Mouse (Mus musculus) stomach, postnatal 0 days (tissue): ENCODE measurements around the gene Ces2c. TPM values are rescaled to one million over a fixed set of nuclear protein-coding genes. Genes with fewer than 3 reads are reported as not detected.

Experiments used
- ATAC-seq: fragments of 200-750 bp; cut with Nextera tagmentation; 2 replicates; pipeline ENCODE4 v1.8.0; 2017; ENCODE audit not compliant: low FRiP score, low TSS enrichment
- DNase-seq: peaks from one replicate; pipeline ENCODE4 v3.0.0-alpha.2; 2016; ENCODE audit warnings: low spot score
- H3K27ac ChIP-seq: fragments of 300-500 bp; sonication (generic); replicated peaks from 2 replicates; pipeline ENCODE4 v1.5.1; 2014; ENCODE audit warnings: mild to moderate bottlenecking, control low read depth
- H3K27me3 ChIP-seq: fragments of 300-500 bp; sonication (generic); 2 replicates; pipeline ENCODE4 v1.6.1; 2014; ENCODE audit warnings: low read length; ENCODE audit not compliant: control insufficient read depth, insufficient read depth
- H3K36me3 ChIP-seq: fragments of 300-500 bp; sonication (generic); 2 replicates; pipeline ENCODE4 v1.6.1; 2014; ENCODE audit warnings: low read length, mixed read lengths; ENCODE audit not compliant: control insufficient read depth, insufficient read depth
- H3K4me1 ChIP-seq: fragments of 300-500 bp; sonication (generic); replicated peaks from 2 replicates; pipeline ENCODE4 v1.6.1; 2014; ENCODE audit warnings: antibody characterized with exemption; ENCODE audit not compliant: control insufficient read depth, insufficient read depth
- H3K4me2 ChIP-seq: fragments of 300-500 bp; sonication (generic); replicated peaks from 2 replicates; pipeline ENCODE4 v1.6.1; 2014; ENCODE audit warnings: low read depth, mild to moderate bottlenecking, control low read depth, moderate library complexity
- H3K4me3 ChIP-seq: fragments of 300-500 bp; sonication (generic); 2 replicates; pipeline ENCODE4 v1.5.1; 2014; ENCODE audit warnings: low read depth, low read length, control low read depth
- H3K9ac ChIP-seq: fragments of 300-500 bp; sonication (generic); 2 replicates; pipeline ENCODE4 v1.6.1; 2014; ENCODE audit warnings: mild to moderate bottlenecking, low read length, control low read depth, mixed read lengths
- H3K9me3 ChIP-seq: fragments of 300-500 bp; sonication (generic); 2 replicates; pipeline ENCODE4 v1.6.1; 2016; ENCODE audit warnings: low read length; ENCODE audit not compliant: control insufficient read depth
- CTCF ChIP-seq: IDR thresholded peaks from 2 replicates; pipeline ENCODE4 v1.5.1; 2016; ENCODE audit warnings: antibody characterized with exemption, low read depth, mild to moderate bottlenecking, moderate library complexity
- EP300 ChIP-seq: optimal IDR thresholded peaks from 2 replicates; pipeline ENCODE3; 2016; ENCODE audit warnings: antibody characterized with exemption
- WGBS: fragments of 180-500 bp; shearing (Covaris S2); extraction: QIAGEN DNeasy Blood & Tissue Kit; methylation state at CpG from one replicate; pipeline ENCODE4 v1.1.7; 2014; 5-methylcytosine and 5-hydroxymethylcytosine counted together
- polyA plus RNA-seq: library from polyadenylated mRNA; unstranded; fragments of >200 nt; fragmentation: Nextera tagmentation; extraction: Ambion mirVana; gene quantifications from 2 replicates; pipeline ENCODE4 v1.2.1, GENCODE M21; 2015

Gene Ces2c
- polyA plus RNA-seq, result 112 and 113 TPM in 2 replicates

GRCm38 (mm10) chr8:104846831-104847230, at the start of gene Ces2c:
Gene Ces2c, plus strand, starts transcription at chr8:104847068.
- peak within 1 kb of the TSS; percentile 30; the same call in 1 of the 2 replicates for H3K27ac ChIP-seq
- no peak within 1 kb of the TSS for H3K4me2 ChIP-seq
- no peak for TF ChIP-seq CTCF
- no peak for TF ChIP-seq EP300
- no peak within 1 kb of the TSS for H3K9ac ChIP-seq
- no peaks in the 10 kb centered on the region for H3K4me1 ChIP-seq
- H3K4me3 ChIP-seq, result no peak within 1 kb of the TSS
- WGBS, result 64% methylated on average over 3 of the region's 3 CpGs
- H3K27me3 ChIP-seq, result no peaks in the 10 kb centered on the region
- no peaks in the 10 kb centered on the region for H3K36me3 ChIP-seq
- DNase-seq (peak; percentile 72), ATAC-seq (peak; percentile 94)
- no peaks in the 10 kb centered on the region for H3K9me3 ChIP-seq

DNA sequence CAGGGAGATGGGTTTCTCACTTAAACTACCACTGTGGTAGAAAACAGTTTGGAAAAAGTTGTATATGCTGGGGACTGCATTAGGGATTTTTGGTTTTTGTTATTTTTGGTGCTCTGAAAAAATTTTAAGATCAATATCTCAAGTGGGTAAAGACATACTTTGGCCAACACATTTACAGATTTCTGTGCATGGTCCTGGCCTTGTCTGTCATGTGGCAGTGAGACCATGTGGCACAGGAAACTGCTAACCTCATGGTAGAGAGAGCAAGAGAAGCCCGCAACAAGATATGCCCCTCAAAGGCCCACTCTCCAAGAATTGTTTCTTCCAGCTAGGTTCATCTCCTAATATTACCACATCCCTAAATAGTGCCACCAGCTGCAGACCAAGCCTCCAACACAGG, 47.5 kb upstream of the Ces2c start:
- DNase-seq (no peak), ATAC-seq (no peak)
- H3K9ac ChIP-seq, result no peak overlapping the region
- TF ChIP-seq EP300 (no peak), CTCF (no peak)
- no peak overlapping the region for H3K4me3 ChIP-seq
- H3K9me3 ChIP-seq, result no peaks in the 10 kb centered on the region
- H3K4me1 ChIP-seq, result no peaks in the 10 kb centered on the region
- 86% methylated on average over 1 of the region's 1 CpGs for WGBS
- no peak overlapping the region for H3K27ac ChIP-seq
- no peak overlapping the region for H3K4me2 ChIP-seq
- no peaks in the 10 kb centered on the region for H3K27me3 ChIP-seq
- H3K36me3 ChIP-seq, result no peaks in the 10 kb centered on the region

GRCm38 (mm10) chr8:104806127-104806526, 40.7 kb upstream of the Ces2c start:
- Histone ChIP-seq H3K9me3 (no peaks in the 10 kb centered on the region), H3K4me2 (no peak overlapping the region), H3K9ac (no peak overlapping the region), H3K27me3 (no peaks in the 10 kb centered on the region), H3K4me1 (no peaks in the 10 kb centered on the region), H3K27ac (no peak overlapping the region), H3K36me3 (no peaks in the 10 kb centered on the region), H3K4me3 (no peak overlapping the region)
- ATAC-seq, result no peak
- 44% methylated on average over 2 of the region's 2 CpGs for WGBS
- TF ChIP-seq CTCF (no peak), EP300 (no peak)
- no peak for DNase-seq

- H3K4me2 ChIP-seq, result no peak overlapping the region
- ATAC-seq (peak; percentile 92), DNase-seq (peak; percentile 72)
- peak overlapping the region; percentile 71 for H3K27ac ChIP-seq
- WGBS, result 66% methylated on average over 7 of the region's 7 CpGs
- TF ChIP-seq EP300, result no peak
- peak; percentile 15 for TF ChIP-seq CTCF
- H3K36me3 ChIP-seq, result no peaks in the 10 kb centered on the region
- no peaks in the 10 kb centered on the region for H3K27me3 ChIP-seq
- H3K4me1 ChIP-seq, result no peaks in the 10 kb centered on the region
- H3K4me3 ChIP-seq, result no peak overlapping the region
- H3K9me3 ChIP-seq, result no peaks in the 10 kb centered on the region
- no peak overlapping the region for H3K9ac ChIP-seq
Observed at GRCm38 (mm10) chr8:104808542-104809413, 38.1 kb upstream of the Ces2c start.

DNA sequence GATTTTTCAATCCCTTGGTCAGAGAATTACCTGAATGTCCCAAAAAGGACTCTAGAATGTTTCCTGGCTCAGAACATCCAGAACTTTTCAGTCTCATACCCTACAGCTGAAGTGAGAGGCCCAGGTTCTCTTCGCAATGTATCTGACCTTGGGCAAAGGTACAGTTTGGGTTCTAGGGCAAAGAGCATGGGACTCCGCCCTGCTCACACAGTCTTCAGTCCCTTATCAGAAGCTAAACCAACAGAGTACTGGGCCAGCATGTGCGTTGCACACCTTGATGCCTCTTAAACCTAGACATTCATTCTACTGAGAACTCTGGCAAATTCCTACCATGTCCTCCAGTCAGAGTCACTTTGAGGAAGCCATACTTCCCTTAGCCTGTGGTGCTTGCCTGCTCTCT, 37.4 kb upstream of the Ces2c start:
- no peak overlapping the region for H3K4me2 ChIP-seq
- TF ChIP-seq CTCF (no peak), EP300 (no peak)
- H3K9me3 ChIP-seq, result no peaks in the 10 kb centered on the region
- no peaks in the 10 kb centered on the region for H3K4me1 ChIP-seq
- H3K9ac ChIP-seq, result no peak overlapping the region
- 76% methylated on average over 3 of the region's 3 CpGs for WGBS
- ATAC-seq, result peak; percentile 90
- DNase-seq, result peak; percentile 59
- no peak overlapping the region for H3K4me3 ChIP-seq
- no peaks in the 10 kb centered on the region for H3K27me3 ChIP-seq
- no peaks in the 10 kb centered on the region for H3K36me3 ChIP-seq
- peak overlapping the region; percentile 71 for H3K27ac ChIP-seq

- no peak for ATAC-seq
- no peak for DNase-seq
Observed at GRCm38 (mm10) chr8:104826912-104827311, 20.0 kb upstream of the Ces2c start.

More at GRCm38 (mm10) chr8:104826912-104827311, 20.0 kb upstream of the Ces2c start:
- Histone ChIP-seq H3K36me3 (no peaks in the 10 kb centered on the region), H3K4me1 (no peaks in the 10 kb centered on the region), H3K27ac (no peak overlapping the region), H3K4me3 (no peak overlapping the region), H3K9me3 (no peaks in the 10 kb centered on the region), H3K9ac (no peak overlapping the region), H3K4me2 (no peak overlapping the region), H3K27me3 (no peaks in the 10 kb centered on the region)
- 74% methylated on average over 1 of the region's 1 CpGs for WGBS
- no peak for TF ChIP-seq EP300
